Mouse (Mus musculus): ENCODE results near the gene Rplp1. TPM values are rescaled to one million over a fixed set of nuclear protein-coding genes. Genes with fewer than 3 reads are reported as not detected.

Gene Rplp1
- total and polyA plus RNA-seq, 3 experiments: 9,058 to 15,045 TPM; not detected in 1

GRCm38 (mm10) chr9:61884375-61884774 lies 30.0 kb downstream of the Rplp1 start:
- Histone ChIP-seq H3K9me3 (replicated peaks; ENCODE audit: insufficient read depth, low read length) (no peaks in the 10 kb centered on the region), H3K27ac (ENCODE audit: control insufficient read depth, low read depth, low read length) (no peak overlapping the region)
- TF ChIP-seq GABPA (IDR thresholded peaks at IDR 0.05; ENCODE audit: low read depth, low read length): no peak
- no peak for TF ChIP-seq ZNF384 (IDR thresholded peaks at IDR 0.05; ENCODE audit: low read depth, low read length)

GRCm38 (mm10) chr9:61882179-61882578 lies 32.2 kb downstream of the Rplp1 start:
- Histone ChIP-seq H3K9me3 (replicated peaks; ENCODE audit: insufficient read depth, low read length) (no peaks in the 10 kb centered on the region), H3K79me2 (ENCODE audit: control insufficient read depth, insufficient read depth, low read length, poor library complexity) (no peaks in the 10 kb centered on the region), H3K36me3 (ENCODE audit: control insufficient read depth in 1 of 2, insufficient read depth in 2 of 2, low read length in 2 of 2) (no peaks in the 10 kb centered on the region), H3K4me3 (ENCODE audit: control insufficient read depth in 1 of 2, insufficient read depth in 1 of 2, low read depth in 2 of 2, low read length in 2 of 2) (no peak overlapping the region), H3K27me3 (ENCODE audit: control insufficient read depth in 1 of 2, insufficient read depth in 2 of 2, low read length in 2 of 2) (peaks cover 0 to 1% of the 10 kb centered on the region in 2 experiments; a peak in 1 of 4 replicates), H3K9ac (ENCODE audit: control insufficient read depth, low read depth, low read length, poor library complexity, severe bottlenecking) (no peak overlapping the region), H3K4me1 (ENCODE audit: control insufficient read depth in 1 of 2, insufficient read depth in 2 of 2, low read length in 2 of 2) (no peaks in the 10 kb centered on the region), H3K27ac (ENCODE audit: control insufficient read depth, low read depth, low read length) (no peak overlapping the region)
- no peak for TF ChIP-seq ZNF384 (IDR thresholded peaks at IDR 0.05; ENCODE audit: low read depth, low read length)
- TF ChIP-seq MYB (IDR thresholded peaks at IDR 0.05; ENCODE audit: low read depth, low read length): no peak
- TF ChIP-seq MYC (IDR thresholded peaks at IDR 0.05; ENCODE audit: low read depth, low read length): no peak
- no peak for TF ChIP-seq RCOR1 (IDR thresholded peaks at IDR 0.05; ENCODE audit: low read depth, low read length)
- no peak for TF ChIP-seq POLR2A (IDR thresholded peaks at IDR 0.05; ENCODE audit: control insufficient read depth in 1 of 2, insufficient read depth in 1 of 2, low read depth in 1 of 2, low read length in 2 of 2, poor library complexity in 1 of 2)
- TF ChIP-seq ETS1 (IDR thresholded peaks at IDR 0.05; ENCODE audit: low read depth, low read length): no peak
- TF ChIP-seq GATA1 (IDR thresholded peaks at IDR 0.05; ENCODE audit: low read depth, low read length): no peak
- no peak for TF ChIP-seq USF2 (IDR thresholded peaks at IDR 0.05; ENCODE audit: borderline replicate concordance in 1 of 2, insufficient read depth in 1 of 2, low read depth in 1 of 2, low read length in 2 of 2)
- no peak for TF ChIP-seq USF1 (IDR thresholded peaks at IDR 0.05; ENCODE audit: low read depth, low read length)
- TF ChIP-seq ZKSCAN1 (IDR thresholded peaks at IDR 0.05; ENCODE audit: low read depth, low read length): no peak
- TF ChIP-seq MAFK (IDR thresholded peaks at IDR 0.05; ENCODE audit: borderline replicate concordance, low read depth, low read length): no peak
- no peak for TF ChIP-seq CHD1 (IDR thresholded peaks at IDR 0.05; ENCODE audit: low read depth, low read length)
- TF ChIP-seq TAL1 (IDR thresholded peaks at IDR 0.05; ENCODE audit: low read length): no peak
- TF ChIP-seq GABPA (IDR thresholded peaks at IDR 0.05; ENCODE audit: low read depth, low read length): no peak
- TF ChIP-seq SIN3A (IDR thresholded peaks at IDR 0.05; ENCODE audit: low read length): no peak
- no peak for DNase-seq (ENCODE audit: low read depth, low spot score)

More at GRCm38 (mm10) chr9:61884375-61884774, 30.0 kb downstream of the Rplp1 start:
- Histone ChIP-seq H3K27me3 (ENCODE audit: control insufficient read depth in 1 of 2, insufficient read depth in 2 of 2, low read length in 2 of 2) (peaks cover 0 to 1% of the 10 kb centered on the region in 2 experiments; a peak in 1 of 4 replicates), H3K36me3 (ENCODE audit: control insufficient read depth in 1 of 2, insufficient read depth in 2 of 2, low read length in 2 of 2) (no peaks in the 10 kb centered on the region), H3K4me1 (ENCODE audit: control insufficient read depth in 1 of 2, insufficient read depth in 2 of 2, low read length in 2 of 2) (no peaks in the 10 kb centered on the region), H3K9ac (ENCODE audit: control insufficient read depth, low read depth, low read length, poor library complexity, severe bottlenecking) (no peak overlapping the region), H3K4me3 (ENCODE audit: control insufficient read depth in 1 of 2, insufficient read depth in 1 of 2, low read depth in 2 of 2, low read length in 2 of 2) (no peak overlapping the region), H3K79me2 (ENCODE audit: control insufficient read depth, insufficient read depth, low read length, poor library complexity) (no peaks in the 10 kb centered on the region)
- DNase-seq (ENCODE audit: low read depth, low spot score): no peak
